Mouse (Mus musculus) heart, adult 2 months (tissue): ENCODE measurements around the gene Arnt2.

Source experiments
- CTCF ChIP-seq: fragments of 200-600 bp; IDR thresholded peaks from 2 replicates; pipeline ENCODE4 v1.8.1; 2022; ENCODE audit warnings: antibody characterized with exemption, mild to moderate bottlenecking, moderate library complexity
- EP300 ChIP-seq: fragments of 200-500 bp; IDR thresholded peaks from 2 replicates; pipeline ENCODE4 v1.6.1; 2011; ENCODE audit warnings: low read depth, low read length, control low read depth; ENCODE audit not compliant: insufficient read depth
- POLR2A ChIP-seq: fragments of 200-500 bp; IDR thresholded peaks from 2 replicates; pipeline ENCODE4 v1.6.1; 2011; ENCODE audit warnings: mild to moderate bottlenecking, low read depth, low read length, control low read depth; ENCODE audit not compliant: insufficient read depth

DNA sequence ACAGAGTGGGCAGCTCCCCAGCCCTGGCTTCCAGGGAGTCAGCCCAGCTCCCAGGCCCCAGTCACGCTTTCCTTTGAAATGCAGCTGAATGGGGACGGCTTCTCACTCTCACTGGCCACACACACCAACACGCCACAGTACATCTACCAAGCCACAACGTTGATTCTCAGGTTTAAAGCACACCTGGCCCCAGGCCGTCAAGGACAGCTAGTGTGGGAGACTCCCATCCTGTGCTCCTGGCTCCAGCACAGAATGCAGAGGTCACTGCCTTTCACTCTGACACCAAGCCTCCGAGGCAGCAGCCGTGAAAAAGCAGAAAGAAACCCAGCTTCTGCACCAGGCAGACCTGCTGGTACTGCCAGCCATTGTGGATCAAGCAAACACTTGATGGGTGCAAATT is 160.6 kb downstream of the Arnt2 start:
- TF ChIP-seq CTCF = no peak
- no peak for TF ChIP-seq POLR2A
- no peak for TF ChIP-seq EP300
